Mouse (Mus musculus) monocyte, adult 59 days (primary cell): ENCODE results near the gene Olfr1424. TPM values are rescaled to one million over a fixed set of nuclear protein-coding genes. Genes with fewer than 3 reads are reported as not detected.

Experiments used
- total RNA-seq, 2 experiments: library from RNA; stranded (reverse); gene quantifications; one replicate each; pipeline ENCODE4 v1.2.4; 2023

Olfr1424 gene
- not detected for total RNA-seq

GRCm38 (mm10) chr19:12062582-12062981 is at the start of gene Olfr1424:
Gene Olfr1424 (minus strand): TSS chr19:12062682.

GRCm38 (mm10) chr19:12103234-12103633 is 40.8 kb upstream of the Olfr1424 start, which contains the start of gene Olfr1427:
Gene Olfr1427 (minus strand): TSS chr19:12103334.

GRCm38 (mm10) chr19:12091913-12092312 is 29.4 kb upstream of the Olfr1424 start, which contains the start of gene Olfr1426:
Gene Olfr1426 (minus strand): TSS chr19:12092013.

GRCm38 (mm10) chr19:12077631-12078030 is 15.1 kb upstream of the Olfr1424 start, which contains the start of gene Olfr1425:
Gene Olfr1425 (minus strand): TSS chr19:12077731.

GRCm38 (mm10) chr19:12041217-12041616 is 21.3 kb downstream of the Olfr1424 start, which contains the start of gene Olfr1423:
Gene Olfr1423 (minus strand): TSS chr19:12041317.

Other genes starting within 250 kb of the Olfr1424 start
- gene Stx3, start 243.3 kb downstream of the Olfr1424 start, total RNA-seq: 10 to 100 TPM; 33.8 to 39.4 TPM
- not detected for gene Olfr1417, start 223.5 kb downstream of the Olfr1424 start, total RNA-seq
- gene Olfr1418, start 201.6 kb downstream of the Olfr1424 start, total RNA-seq: not detected
- gene Olfr1419, start 187.6 kb downstream of the Olfr1424 start, total RNA-seq: not detected
- not detected for gene Olfr1420, start 176.1 kb downstream of the Olfr1424 start, total RNA-seq
- gene Patl1, start 150.3 kb downstream of the Olfr1424 start, total RNA-seq: 10 to 100 TPM; 45.9 to 47.2 TPM
- gene Osbp, start 96.7 kb downstream of the Olfr1424 start, total RNA-seq: 10 to 100 TPM; 49.4 to 51.5 TPM
- not detected for gene Olfr1423, start 21.4 kb downstream of the Olfr1424 start, total RNA-seq
- gene Olfr1425, start 15.0 kb upstream of the Olfr1424 start, total RNA-seq: not detected
- not detected for gene Olfr1426, start 29.3 kb upstream of the Olfr1424 start, total RNA-seq
- gene Olfr1427, start 40.7 kb upstream of the Olfr1424 start, total RNA-seq: not detected
- gene Olfr1428, start 53.2 kb upstream of the Olfr1424 start, total RNA-seq: not detected
- not detected for gene Olfr76, start 60.5 kb upstream of the Olfr1424 start, total RNA-seq
- not detected for gene Olfr1555-ps1, start 107.4 kb upstream of the Olfr1424 start, total RNA-seq
- not detected for gene Olfr1431, start 138.0 kb upstream of the Olfr1424 start, total RNA-seq
- not detected for gene Olfr1432, start 169.9 kb upstream of the Olfr1424 start, total RNA-seq
- not detected for gene Olfr262, start 179.0 kb upstream of the Olfr1424 start, total RNA-seq
- gene Olfr235, start 198.3 kb upstream of the Olfr1424 start, total RNA-seq: not detected
- gene Olfr1434, start 217.2 kb upstream of the Olfr1424 start, total RNA-seq: not detected
- gene Olfr1436, start 236.4 kb upstream of the Olfr1424 start, total RNA-seq: not detected